Mouse (Mus musculus): ENCODE measurements around the gene Dync2li1.

DNA sequence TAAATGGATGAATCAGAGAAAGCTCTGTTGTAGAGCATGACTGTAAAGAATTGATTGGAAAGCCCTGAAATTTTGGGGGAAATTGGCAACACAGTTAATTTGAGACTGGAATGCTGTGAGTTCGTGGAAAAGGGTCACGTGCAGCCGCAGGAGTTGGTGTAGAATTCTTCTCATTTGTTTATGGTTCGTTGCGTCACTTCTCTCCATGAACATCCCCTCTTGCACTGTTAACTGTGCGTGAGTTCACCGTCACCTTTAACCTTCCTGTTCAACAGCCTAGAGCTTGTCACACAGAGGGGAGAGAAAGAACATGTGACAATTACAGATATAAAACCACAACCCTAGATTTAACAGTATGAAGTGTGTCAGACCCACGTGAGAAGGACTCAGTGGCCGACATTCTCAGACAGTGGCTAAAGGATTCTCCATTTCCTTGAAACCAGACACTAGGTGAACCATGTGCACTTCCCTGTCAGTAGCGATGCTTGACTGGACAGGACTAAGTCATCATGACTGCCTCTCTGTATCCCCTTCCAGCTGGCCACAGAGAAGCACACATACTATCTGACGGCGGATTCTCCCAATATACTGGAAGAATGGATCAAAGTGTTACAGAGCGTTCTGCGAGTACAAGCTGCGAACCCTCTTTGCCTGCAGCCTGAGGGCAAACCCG lies 49.5 kb upstream of the Dync2li1 start:
- TF ChIP-seq CTCF (IDR thresholded peaks at IDR 0.05; ENCODE audit: extremely low read depth, insufficient read depth, low read length), result no peak
- TF ChIP-seq POLR2A (IDR thresholded peaks at IDR 0.05; ENCODE audit: extremely low read depth, insufficient read depth, low read length), result no peak
